Mouse (Mus musculus) spleen, embryonic (tissue): Measurements from ENCODE around the gene Cwc22.

Experiments
- CTCF ChIA-PET: fragments of 350-600 bp; sonication (Branson Sonifier 250); formaldehyde crosslinking; loops from one replicate; lab custom pipeline; 2022; lab: Charles Lee

The Cwc22 gene

GRCm38 (mm10) chr2:77945596-77946485 lies at the start of gene Cwc22:
Gene Cwc22, minus strand, starts transcription at chr2:77946375.
- CTCF ChIA-PET: no interaction called here

- CTCF ChIA-PET: no interaction called here
These were observed 47.7 kb upstream of the Cwc22 start for GRCm38 (mm10) chr2:77993727-77994401.

- CTCF ChIA-PET: no interaction called here
These were observed 46.9 kb upstream of the Cwc22 start for GRCm38 (mm10) chr2:77992951-77993604.

GRCm38 (mm10) chr2:77990820-77991219 lies 44.6 kb upstream of the Cwc22 start:
- CTCF ChIA-PET: no interaction called here

GRCm38 (mm10) chr2:77990121-77990520 lies 43.9 kb upstream of the Cwc22 start:
- CTCF ChIA-PET: no interaction called here

GRCm38 (mm10) chr2:77989390-77989789 lies 43.2 kb upstream of the Cwc22 start:
- CTCF ChIA-PET: no interaction called here

- CTCF ChIA-PET: no interaction called here
These were observed 40.0 kb upstream of the Cwc22 start for GRCm38 (mm10) chr2:77985991-77986730.

GRCm38 (mm10) chr2:77984209-77984608 lies 38.0 kb upstream of the Cwc22 start:
- CTCF ChIA-PET: no interaction called here

- CTCF ChIA-PET: no interaction called here
These were observed 35.7 kb upstream of the Cwc22 start for GRCm38 (mm10) chr2:77981826-77982225.

- CTCF ChIA-PET: no interaction called here
These were observed 34.5 kb upstream of the Cwc22 start for GRCm38 (mm10) chr2:77980696-77981095.

GRCm38 (mm10) chr2:77979519-77979918 lies 33.3 kb upstream of the Cwc22 start:
- CTCF ChIA-PET: no interaction called here

- CTCF ChIA-PET: no interaction called here
These were observed 32.9 kb upstream of the Cwc22 start for GRCm38 (mm10) chr2:77979081-77979480.

GRCm38 (mm10) chr2:77978256-77978655 lies 32.1 kb upstream of the Cwc22 start:
- CTCF ChIA-PET: interaction anchor here (0.7 kb wide), 1 partner anchor 261 kb away, joined by 3 read pairs; no protein-coding TSS in a partner anchor

GRCm38 (mm10) chr2:77976321-77976920 lies 30.2 kb upstream of the Cwc22 start:
- CTCF ChIA-PET: no interaction called here

- CTCF ChIA-PET: no interaction called here
These were observed 29.4 kb upstream of the Cwc22 start for GRCm38 (mm10) chr2:77975606-77976005.

- CTCF ChIA-PET: no interaction called here
These were observed 28.8 kb upstream of the Cwc22 start for GRCm38 (mm10) chr2:77974986-77975385.

GRCm38 (mm10) chr2:77974366-77974765 lies 28.2 kb upstream of the Cwc22 start:
- CTCF ChIA-PET: no interaction called here

- CTCF ChIA-PET: no interaction called here
These were observed 27.1 kb upstream of the Cwc22 start for GRCm38 (mm10) chr2:77973296-77973695.

- CTCF ChIA-PET: no interaction called here
These were observed 26.4 kb upstream of the Cwc22 start for GRCm38 (mm10) chr2:77972541-77972940.

- CTCF ChIA-PET: no interaction called here
These were observed 25.7 kb upstream of the Cwc22 start for GRCm38 (mm10) chr2:77971871-77972270.

- CTCF ChIA-PET: no interaction called here
These were observed 25.2 kb upstream of the Cwc22 start for GRCm38 (mm10) chr2:77971361-77971760.
